Mouse (Mus musculus) activated CD4-positive, CD25-positive, alpha-beta regulatory T cell, adult 4 months (primary cell): ENCODE results near the gene Atf3. TPM values are rescaled to one million over a fixed set of nuclear protein-coding genes. Genes with fewer than 3 reads are reported as not detected.

ENCODE experiments used
- ATAC-seq: one replicate; pipeline ENCODE4 v1.8.0; 2017
- polyA plus RNA-seq, 2 experiments: library from polyadenylated mRNA; unstranded; fragments of 100-300 nt; shearing (Covaris generic); gene quantifications; one replicate each; pipeline ENCODE4 v1.2.1; 2017

Gene Atf3
- polyA plus RNA-seq, result not detected

- ATAC-seq, result no peak
Measured at GRCm38 (mm10) chr1:191217939-191218338, at the start of gene Atf3. TSS of gene Atf3 (minus strand) at chr1:191218039.

DNA sequence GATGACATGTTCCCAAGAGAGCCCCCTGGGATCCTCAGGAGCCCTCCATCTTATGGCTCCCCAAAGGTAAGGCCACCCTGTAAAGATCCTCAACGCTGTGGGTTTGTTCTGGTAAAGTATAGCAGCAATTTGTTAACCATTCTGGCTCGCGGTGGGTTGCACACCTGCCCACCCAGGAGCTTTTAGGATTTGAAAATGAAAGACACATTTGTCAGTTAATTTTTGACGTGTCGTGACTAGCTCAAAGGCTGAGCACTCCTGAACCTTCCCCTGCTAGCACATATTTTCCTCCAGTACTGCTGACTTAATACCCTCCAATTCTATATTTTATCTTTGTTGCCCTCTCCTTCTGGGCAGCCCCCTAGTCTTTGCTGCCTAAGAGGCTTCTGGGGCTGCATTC lies 49.3 kb upstream of the Atf3 start:
- no peak for ATAC-seq

GRCm38 (mm10) chr1:191263471-191263870 lies 45.6 kb upstream of the Atf3 start:
- no peak for ATAC-seq

DNA sequence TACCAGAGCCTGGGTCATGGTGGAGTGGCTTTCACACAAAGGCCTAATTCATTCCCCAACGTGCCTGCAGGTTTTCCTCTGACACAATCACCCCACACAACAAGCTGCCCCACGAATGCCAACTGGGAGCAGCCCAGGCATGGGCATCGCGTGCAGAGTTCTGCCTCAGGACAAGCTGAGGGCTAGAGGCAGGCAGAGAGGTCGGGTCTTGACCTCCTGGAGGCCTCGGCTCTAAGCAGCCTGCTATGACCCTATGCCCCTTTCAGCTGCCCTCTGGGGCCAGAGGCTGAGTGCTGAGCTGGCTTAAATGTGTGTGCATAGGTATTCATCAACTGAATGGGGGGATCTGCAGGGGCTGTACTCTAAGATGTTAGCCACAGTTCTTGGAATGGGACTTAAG lies 44.0 kb upstream of the Atf3 start:
- ATAC-seq, result no peak

- no peak for ATAC-seq
Measured at GRCm38 (mm10) chr1:191259661-191260060, 41.8 kb upstream of the Atf3 start.

GRCm38 (mm10) chr1:191259121-191259520 lies 41.3 kb upstream of the Atf3 start:
- peak; percentile 98 for ATAC-seq

DNA sequence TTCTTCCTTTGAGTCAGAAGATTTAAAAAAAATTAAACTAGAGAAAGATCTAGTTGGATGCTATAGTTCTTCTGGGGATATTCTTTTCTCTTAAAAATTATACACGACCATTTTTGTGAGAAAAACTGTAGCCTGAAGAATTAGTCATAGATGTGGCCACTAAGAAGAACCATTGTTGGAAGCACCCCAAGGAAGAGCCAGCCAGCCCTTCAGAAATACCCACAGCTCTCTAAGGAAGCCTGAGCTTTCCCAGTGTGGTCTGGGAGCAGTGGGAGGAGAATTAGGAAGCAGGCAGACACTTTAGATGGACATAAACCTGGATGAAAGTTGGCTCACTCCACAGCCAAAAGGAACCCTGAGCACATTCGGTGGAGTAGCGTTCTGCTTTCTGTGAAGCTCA lies 40.7 kb upstream of the Atf3 start:
- no peak for ATAC-seq

DNA sequence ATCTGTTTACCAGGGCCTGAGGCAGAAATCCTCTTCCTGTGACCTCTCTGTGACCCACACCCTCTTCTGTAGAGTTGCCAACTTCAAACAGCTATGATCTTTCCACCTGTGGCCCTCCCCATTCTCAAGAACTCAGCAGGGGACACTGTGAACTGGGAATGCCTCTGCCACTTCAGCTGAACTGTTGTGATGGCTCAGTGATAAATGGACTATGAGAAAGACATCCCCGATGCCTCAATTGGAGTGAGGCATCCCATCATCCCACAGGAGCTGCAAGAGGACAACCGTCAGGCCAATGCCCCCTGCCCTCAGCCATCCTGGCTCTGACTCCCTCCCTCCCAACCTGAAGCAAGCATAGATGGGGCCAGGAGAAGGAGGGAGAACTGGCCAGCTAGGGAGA lies 40.1 kb upstream of the Atf3 start:
- no peak for ATAC-seq

DNA sequence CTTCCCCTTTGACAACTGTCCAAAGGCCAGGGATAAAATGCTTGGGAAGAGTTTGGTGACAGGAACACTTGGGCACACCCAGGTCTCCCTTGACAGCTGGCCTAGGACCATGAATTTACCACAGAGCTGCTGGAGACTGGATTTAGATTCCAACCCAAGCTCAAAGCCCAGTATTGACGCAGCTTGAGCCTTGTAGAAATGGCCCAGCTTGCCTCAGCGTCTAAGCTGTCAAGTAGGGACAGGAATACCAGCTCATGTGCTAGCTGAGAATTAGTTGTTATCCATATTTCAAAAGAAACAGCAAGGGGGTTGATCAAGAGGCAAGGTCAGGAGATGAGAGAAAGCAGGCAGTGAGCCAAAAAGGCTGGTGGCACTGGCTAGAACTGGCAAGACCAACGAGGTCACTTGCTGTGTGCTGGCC lies 39.5 kb upstream of the Atf3 start:
- no peak for ATAC-seq

DNA sequence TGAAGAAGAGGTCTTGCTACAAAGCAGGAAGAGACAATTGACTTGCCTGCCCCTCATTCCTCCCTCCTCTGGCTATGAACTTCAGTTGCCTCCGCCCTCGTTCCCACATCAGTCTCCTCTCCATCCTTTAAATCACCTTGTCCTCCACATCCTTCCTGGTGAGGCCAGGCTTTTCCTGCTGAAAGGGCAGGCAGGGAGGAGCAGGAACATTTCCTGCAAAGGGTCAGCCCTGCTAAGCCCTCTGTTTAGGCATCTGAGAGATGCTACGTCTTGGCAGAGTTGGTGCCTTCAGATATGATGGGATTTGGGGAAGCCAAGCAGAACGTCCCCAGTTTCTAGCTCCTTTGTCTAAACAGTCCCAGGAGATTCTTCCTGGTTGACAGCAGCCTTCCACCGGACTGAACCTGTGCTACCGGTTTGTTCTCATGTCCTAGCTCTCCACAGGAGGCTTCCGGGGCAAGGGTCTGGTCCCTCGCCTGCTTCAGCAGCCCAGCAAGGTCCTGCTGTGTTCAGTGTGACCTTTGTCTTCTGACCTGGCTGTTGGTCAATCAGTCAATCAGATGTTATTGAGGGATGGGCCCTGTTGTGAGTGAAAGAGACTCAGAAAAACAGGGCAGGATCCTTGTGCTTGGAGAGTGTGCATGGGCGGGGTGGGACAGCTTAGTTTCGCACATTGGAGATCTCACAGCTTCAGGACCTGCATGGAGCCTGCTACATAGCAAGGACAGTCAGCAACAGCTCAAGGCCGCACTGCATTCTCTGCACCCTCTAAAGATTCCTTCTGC lies 38.9 kb upstream of the Atf3 start:
- ATAC-seq, result no peak

DNA sequence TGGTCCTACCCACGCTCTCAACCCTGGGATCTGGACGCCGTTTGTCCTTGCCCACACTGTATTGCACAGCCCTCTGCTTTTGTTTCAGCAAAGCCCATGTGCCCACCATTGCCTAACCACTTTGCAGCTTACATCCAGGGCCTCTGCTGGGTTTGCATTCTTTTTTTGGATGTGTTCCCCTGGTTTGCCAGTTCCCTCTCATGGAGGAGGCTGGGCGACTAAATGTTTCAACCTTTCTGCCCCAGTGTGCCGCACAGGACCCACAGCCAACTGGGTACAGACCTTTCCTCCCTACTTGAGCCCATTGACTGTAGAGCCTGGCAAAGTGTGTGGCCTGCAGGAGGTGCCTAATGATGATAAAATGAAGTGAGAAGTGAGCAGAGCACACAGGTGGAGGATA lies 38.3 kb upstream of the Atf3 start:
- ATAC-seq, result no peak

DNA sequence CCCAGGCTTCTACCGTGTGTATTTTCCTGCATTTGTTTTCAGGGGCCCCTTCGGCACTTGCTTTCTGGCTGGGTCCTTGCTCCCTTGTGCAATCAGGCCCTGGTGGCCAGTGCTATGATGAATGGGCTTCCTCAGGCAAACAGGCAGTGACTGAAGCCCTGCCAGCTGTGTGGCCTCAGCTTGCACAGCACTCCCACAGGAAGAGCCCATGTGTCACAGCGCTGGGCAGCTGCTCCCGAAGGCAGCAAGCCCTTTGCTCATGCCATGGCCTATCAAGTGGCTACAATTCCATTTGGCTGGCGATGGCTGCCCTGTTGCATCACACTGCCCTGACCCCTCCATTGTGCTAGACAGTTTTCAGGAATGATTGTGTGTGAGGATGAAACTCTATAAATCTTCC lies 36.6 kb upstream of the Atf3 start:
- ATAC-seq, result no peak

- no peak for ATAC-seq
Measured at GRCm38 (mm10) chr1:191253636-191254035, 35.8 kb upstream of the Atf3 start.

DNA sequence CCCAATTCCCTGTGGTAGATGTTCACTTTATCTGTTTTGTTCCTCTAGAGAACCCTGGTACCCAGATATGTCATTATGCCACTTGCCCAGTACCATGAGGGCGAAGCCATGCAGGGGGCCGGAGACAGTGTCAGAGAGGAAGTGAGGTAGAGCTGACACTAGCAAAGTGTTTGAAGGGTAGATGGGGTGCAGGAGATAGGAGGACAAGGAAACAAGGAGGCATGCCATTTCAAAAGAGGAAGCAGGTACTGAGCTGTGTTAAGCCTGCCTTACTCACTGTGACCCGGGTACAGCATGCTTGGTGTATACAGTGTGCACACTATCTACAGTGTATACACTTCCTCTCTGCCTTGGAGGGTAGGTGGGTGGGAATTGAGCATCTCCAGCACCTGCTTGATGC lies 32.1 kb upstream of the Atf3 start:
- peak; percentile 52 for ATAC-seq

DNA sequence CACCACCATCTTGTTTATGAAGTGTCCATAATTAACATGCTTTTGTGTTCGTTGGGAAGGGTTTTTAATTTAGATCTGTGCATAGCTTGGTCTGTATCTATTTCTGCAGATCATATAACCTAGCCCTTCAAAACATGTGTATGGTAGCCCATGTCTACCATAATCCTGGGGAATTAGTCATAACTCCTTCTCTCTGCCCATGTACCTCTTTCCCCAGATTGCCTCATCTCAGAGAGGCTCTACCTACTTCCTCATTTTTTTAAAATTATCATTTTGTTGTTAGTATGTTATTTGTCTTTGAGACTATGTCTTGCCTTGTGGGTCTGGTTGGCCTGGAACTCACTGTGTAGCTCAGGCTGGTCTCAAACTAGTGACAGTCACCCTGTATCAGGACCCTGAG lies 30.6 kb upstream of the Atf3 start:
- ATAC-seq, result no peak

DNA sequence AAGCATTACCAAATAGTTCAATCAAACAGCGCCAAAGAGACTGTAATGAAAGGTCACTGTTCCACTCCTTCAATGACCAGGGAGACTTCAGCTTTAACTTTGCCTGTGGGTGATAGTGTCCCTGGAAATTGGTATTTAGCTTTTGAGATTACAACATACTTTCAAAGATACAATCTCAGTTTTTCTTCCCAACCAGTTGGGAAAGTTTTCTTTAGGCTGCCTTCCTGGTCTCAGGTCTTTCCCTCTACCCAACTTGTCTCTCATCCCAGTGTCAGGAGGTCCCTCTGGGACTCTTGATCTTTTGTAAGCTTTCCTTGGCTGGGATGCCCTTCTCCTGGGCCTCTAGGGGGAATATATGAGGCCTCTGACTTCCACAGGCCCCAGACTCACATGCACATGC lies 29.7 kb upstream of the Atf3 start:
- ATAC-seq, result no peak

GRCm38 (mm10) chr1:191243855-191244254 lies 26.0 kb upstream of the Atf3 start:
- ATAC-seq, result no peak

GRCm38 (mm10) chr1:191242065-191242698 lies 24.3 kb upstream of the Atf3 start:
- ATAC-seq, result no peak

DNA sequence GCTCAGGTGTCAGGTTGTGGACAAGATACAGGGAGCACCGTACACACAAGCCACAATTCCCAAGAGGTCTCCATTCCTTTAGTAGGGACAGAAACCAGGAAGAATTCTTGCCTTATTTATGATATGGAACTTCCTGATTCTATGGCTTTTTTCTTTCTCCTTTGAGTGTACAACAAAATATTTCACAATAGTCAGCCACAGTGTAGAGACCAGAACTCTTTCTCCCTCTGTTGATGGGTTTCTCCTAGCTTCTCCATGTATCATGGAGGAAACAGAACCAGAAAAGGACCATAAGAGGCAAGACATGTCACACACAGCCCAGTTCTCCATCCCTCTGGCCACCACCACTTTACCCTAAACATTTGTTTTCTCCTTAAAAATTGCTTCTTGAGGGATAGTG lies 23.7 kb upstream of the Atf3 start:
- ATAC-seq, result no peak

- ATAC-seq, result no peak
Measured at GRCm38 (mm10) chr1:191239602-191240001, 21.8 kb upstream of the Atf3 start.

DNA sequence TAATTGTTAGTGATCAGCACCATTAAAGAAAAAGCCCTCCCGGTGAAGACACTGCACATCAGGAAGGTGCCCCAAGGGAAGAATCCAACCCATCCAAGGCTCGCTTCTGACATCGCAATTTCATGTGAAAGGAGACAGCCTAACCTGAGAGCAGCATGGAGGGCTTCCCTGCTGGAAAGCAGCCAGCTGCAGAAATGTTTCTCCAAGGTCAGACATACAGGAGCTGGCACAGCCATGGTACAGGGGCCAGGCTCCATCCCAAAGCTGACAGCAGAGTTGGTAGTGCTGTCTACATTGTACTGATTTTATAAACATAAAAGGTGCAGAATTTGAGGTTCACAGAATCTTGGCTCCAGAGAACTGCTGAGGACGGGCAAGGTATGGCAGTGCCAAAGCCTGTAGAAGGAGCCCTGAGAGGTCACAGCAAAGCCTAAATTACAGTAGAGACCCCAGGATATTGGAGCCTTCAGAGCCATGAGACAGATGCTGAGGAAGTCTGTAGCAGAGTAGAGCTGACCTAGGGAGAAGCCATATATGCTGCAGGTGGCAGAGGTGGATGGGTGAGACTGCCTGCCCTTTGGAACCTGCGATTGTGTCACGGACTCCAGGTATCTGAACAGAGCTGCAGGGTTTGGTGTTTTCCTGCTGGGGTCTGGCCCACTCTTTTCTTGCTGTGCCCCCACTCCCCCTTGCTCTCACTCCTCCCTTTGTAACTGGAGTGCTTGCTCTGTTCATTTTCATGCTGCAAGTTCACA lies 18.1 kb upstream of the Atf3 start:
- ATAC-seq, result no peak

- ATAC-seq, result no peak
Measured at GRCm38 (mm10) chr1:191234837-191235236, 17.0 kb upstream of the Atf3 start.

- no peak for ATAC-seq
Measured at GRCm38 (mm10) chr1:191230355-191230931, 12.6 kb upstream of the Atf3 start.
